Mouse (Mus musculus): ENCODE data around the gene Gm12845. TPM values are rescaled to one million over a fixed set of nuclear protein-coding genes. Genes with fewer than 3 reads are reported as not detected.
"Not testable (repeated sequence)": the region's sequence is repeated elsewhere in the genome, so short reads cannot be mapped to it uniquely, and the experiment has no call there.

Gm12845 gene
- polyA plus RNA-seq, 1 experiment from 2014 or later, result not detected

GRCm38 (mm10) chr4:117708780-117709550, 15.2 kb upstream of the Gm12845 start:
- 55% methylated on average over 3 of the region's 3 CpGs for WGBS
- no peaks in the 10 kb centered on the region for H3K36me3 ChIP-seq (ENCODE audit: control insufficient read depth, insufficient read depth, low read length)
- no peaks in the 10 kb centered on the region for H3K4me1 ChIP-seq (ENCODE audit: control insufficient read depth, insufficient read depth, low read length)
- no peak overlapping the region for H3K9ac ChIP-seq (ENCODE audit: low read depth, low read length)
- H3K27ac ChIP-seq (ENCODE audit: low read depth, low read length), result no peak overlapping the region
- no peak overlapping the region for H3K4me3 ChIP-seq (ENCODE audit: low read length)
- no peaks in the 10 kb centered on the region for H3K9me3 ChIP-seq (ENCODE audit: control insufficient read depth, low read length)
- no peaks in the 10 kb centered on the region for H3K27me3 ChIP-seq (ENCODE audit: control insufficient read depth, insufficient read depth, low read length)
- no peak for ATAC-seq (ENCODE audit: low FRiP score, low TSS enrichment)
- H3K4me2 ChIP-seq (replicated peaks; ENCODE audit: low read depth, low read length), result no peak overlapping the region

- Histone ChIP-seq H3K4me3 (ENCODE audit: low read length) (no peak overlapping the region), H3K9ac (ENCODE audit: low read depth, low read length) (no peak overlapping the region), H3K27me3 (ENCODE audit: control insufficient read depth, insufficient read depth, low read length) (no peaks in the 10 kb centered on the region), H3K36me3 (ENCODE audit: control insufficient read depth, insufficient read depth, low read length) (no peaks in the 10 kb centered on the region), H3K27ac (ENCODE audit: low read depth, low read length) (no peak overlapping the region), H3K4me1 (ENCODE audit: control insufficient read depth, insufficient read depth, low read length) (no peaks in the 10 kb centered on the region), H3K9me3 (ENCODE audit: control insufficient read depth, low read length) (no peaks in the 10 kb centered on the region), H3K4me2 (replicated peaks; ENCODE audit: low read depth, low read length) (no peak overlapping the region)
- WGBS, result 87% methylated on average over 3 of the region's 3 CpGs
- no peak for ATAC-seq (ENCODE audit: low FRiP score, low TSS enrichment)
Measured at GRCm38 (mm10) chr4:117712314-117712713, 11.9 kb upstream of the Gm12845 start.

- Histone ChIP-seq H3K27ac (ENCODE audit: low read depth, low read length) (no peak overlapping the region), H3K4me2 (replicated peaks; ENCODE audit: low read depth, low read length) (no peak overlapping the region), H3K27me3 (ENCODE audit: control insufficient read depth, insufficient read depth, low read length) (no peaks in the 10 kb centered on the region), H3K4me3 (ENCODE audit: low read length) (no peak overlapping the region), H3K9ac (ENCODE audit: low read depth, low read length) (no peak overlapping the region), H3K9me3 (ENCODE audit: control insufficient read depth, low read length) (no peaks in the 10 kb centered on the region), H3K36me3 (ENCODE audit: control insufficient read depth, insufficient read depth, low read length) (no peaks in the 10 kb centered on the region), H3K4me1 (ENCODE audit: control insufficient read depth, insufficient read depth, low read length) (no peaks in the 10 kb centered on the region)
- no peak for ATAC-seq (ENCODE audit: low FRiP score, low TSS enrichment)
- WGBS, result 76% methylated on average over 6 of the region's 6 CpGs
Measured at GRCm38 (mm10) chr4:117713303-117714098, 10.7 kb upstream of the Gm12845 start.

- H3K9me3 ChIP-seq (ENCODE audit: control insufficient read depth, low read length), result no peaks in the 10 kb centered on the region
- no peak overlapping the region for H3K4me2 ChIP-seq (replicated peaks; ENCODE audit: low read depth, low read length)
- H3K27me3 ChIP-seq (ENCODE audit: control insufficient read depth, insufficient read depth, low read length), result no peaks in the 10 kb centered on the region
- no peaks in the 10 kb centered on the region for H3K4me1 ChIP-seq (ENCODE audit: control insufficient read depth, insufficient read depth, low read length)
- H3K9ac ChIP-seq (ENCODE audit: low read depth, low read length), result no peak overlapping the region
- no peak overlapping the region for H3K4me3 ChIP-seq (ENCODE audit: low read length)
- H3K27ac ChIP-seq (ENCODE audit: low read depth, low read length), result no peak overlapping the region
- 79% methylated on average over 3 of the region's 3 CpGs for WGBS
- no peak for ATAC-seq (ENCODE audit: low FRiP score, low TSS enrichment)
- no peaks in the 10 kb centered on the region for H3K36me3 ChIP-seq (ENCODE audit: control insufficient read depth, insufficient read depth, low read length)
Measured at GRCm38 (mm10) chr4:117731926-117732325, 7.7 kb downstream of the Gm12845 start.

GRCm38 (mm10) chr4:117737559-117737958, 13.3 kb downstream of the Gm12845 start:
- Histone ChIP-seq H3K9me3 (ENCODE audit: control insufficient read depth, low read length) (no peaks in the 10 kb centered on the region), H3K4me1 (ENCODE audit: control insufficient read depth, insufficient read depth, low read length) (no peaks in the 10 kb centered on the region), H3K4me3 (ENCODE audit: low read length) (no peak overlapping the region), H3K36me3 (ENCODE audit: control insufficient read depth, insufficient read depth, low read length) (no peaks in the 10 kb centered on the region), H3K27me3 (ENCODE audit: control insufficient read depth, insufficient read depth, low read length) (no peaks in the 10 kb centered on the region), H3K4me2 (replicated peaks; ENCODE audit: low read depth, low read length) (no peak overlapping the region), H3K27ac (ENCODE audit: low read depth, low read length) (no peak overlapping the region), H3K9ac (ENCODE audit: low read depth, low read length) (no peak overlapping the region)
- ATAC-seq (ENCODE audit: low FRiP score, low TSS enrichment), result no peak
- WGBS, result 42% methylated on average over 8 of the region's 8 CpGs

GRCm38 (mm10) chr4:117752469-117752868, 28.3 kb downstream of the Gm12845 start:
- 53% methylated on average over 5 of the region's 5 CpGs for WGBS
- not testable (repeated sequence) for H3K4me2 ChIP-seq (replicated peaks; ENCODE audit: low read depth, low read length)

GRCm38 (mm10) chr4:117760151-117760550, 35.9 kb downstream of the Gm12845 start:
- H3K27ac ChIP-seq (ENCODE audit: low read depth, low read length), result no peak overlapping the region

More at GRCm38 (mm10) chr4:117752469-117752868, 28.3 kb downstream of the Gm12845 start:
- not testable (repeated sequence) for H3K36me3 ChIP-seq (ENCODE audit: control insufficient read depth, insufficient read depth, low read length); H3K4me1 ChIP-seq (ENCODE audit: control insufficient read depth, insufficient read depth, low read length); ATAC-seq (ENCODE audit: low FRiP score, low TSS enrichment); H3K27me3 ChIP-seq (ENCODE audit: control insufficient read depth, insufficient read depth, low read length); H3K4me3 ChIP-seq (ENCODE audit: low read length); H3K9ac ChIP-seq (ENCODE audit: low read depth, low read length); H3K9me3 ChIP-seq (ENCODE audit: control insufficient read depth, low read length); H3K27ac ChIP-seq (ENCODE audit: low read depth, low read length)

GRCm38 (mm10) chr4:117765416-117765815, 41.2 kb downstream of the Gm12845 start, which contains the start of gene Klf17:
Gene Klf17 (minus strand): TSS chr4:117765648.
- no peak for ATAC-seq (ENCODE audit: low FRiP score, low TSS enrichment)
- H3K4me2 ChIP-seq (replicated peaks; ENCODE audit: low read depth, low read length), result no peak within 1 kb of the TSS
- no peaks in the 10 kb centered on the region for H3K4me1 ChIP-seq (ENCODE audit: control insufficient read depth, insufficient read depth, low read length)
- H3K27me3 ChIP-seq (ENCODE audit: control insufficient read depth, insufficient read depth, low read length), result no peaks in the 10 kb centered on the region
- WGBS, result 78% methylated on average over 11 of the region's 12 CpGs
- H3K9ac ChIP-seq (ENCODE audit: low read depth, low read length), result no peak within 1 kb of the TSS
- no peaks in the 10 kb centered on the region for H3K36me3 ChIP-seq (ENCODE audit: control insufficient read depth, insufficient read depth, low read length)
- H3K9me3 ChIP-seq (ENCODE audit: control insufficient read depth, low read length), result no peaks in the 10 kb centered on the region
- no peak within 1 kb of the TSS for H3K4me3 ChIP-seq (ENCODE audit: low read length)
- no peak within 1 kb of the TSS for H3K27ac ChIP-seq (ENCODE audit: low read depth, low read length)

More at GRCm38 (mm10) chr4:117760151-117760550, 35.9 kb downstream of the Gm12845 start:
- no peak for ATAC-seq (ENCODE audit: low FRiP score, low TSS enrichment)
- Histone ChIP-seq H3K4me1 (ENCODE audit: control insufficient read depth, insufficient read depth, low read length) (no peaks in the 10 kb centered on the region), H3K9me3 (ENCODE audit: control insufficient read depth, low read length) (no peaks in the 10 kb centered on the region), H3K4me3 (ENCODE audit: low read length) (no peak overlapping the region), H3K27me3 (ENCODE audit: control insufficient read depth, insufficient read depth, low read length) (no peaks in the 10 kb centered on the region), H3K4me2 (replicated peaks; ENCODE audit: low read depth, low read length) (no peak overlapping the region), H3K36me3 (ENCODE audit: control insufficient read depth, insufficient read depth, low read length) (no peaks in the 10 kb centered on the region), H3K9ac (ENCODE audit: low read depth, low read length) (no peak overlapping the region)
- WGBS, result 92% methylated on average over 5 of the region's 5 CpGs

GRCm38 (mm10) chr4:117770935-117771334, 46.7 kb downstream of the Gm12845 start:
- no peak for ATAC-seq (ENCODE audit: low FRiP score, low TSS enrichment)
- WGBS, result 26% methylated on average over 5 of the region's 5 CpGs
- no peaks in the 10 kb centered on the region for H3K27me3 ChIP-seq (ENCODE audit: control insufficient read depth, insufficient read depth, low read length)

More at GRCm38 (mm10) chr4:117770935-117771334, 46.7 kb downstream of the Gm12845 start:
- Histone ChIP-seq H3K4me1 (ENCODE audit: control insufficient read depth, insufficient read depth, low read length) (no peaks in the 10 kb centered on the region), H3K9ac (ENCODE audit: low read depth, low read length) (no peak overlapping the region), H3K4me2 (replicated peaks; ENCODE audit: low read depth, low read length) (no peak overlapping the region), H3K9me3 (ENCODE audit: control insufficient read depth, low read length) (no peaks in the 10 kb centered on the region), H3K36me3 (ENCODE audit: control insufficient read depth, insufficient read depth, low read length) (no peaks in the 10 kb centered on the region), H3K4me3 (ENCODE audit: low read length) (no peak overlapping the region), H3K27ac (ENCODE audit: low read depth, low read length) (no peak overlapping the region)

Measured in kidney, embryonic 14.5 days (tissue).